Mouse (Mus musculus) adrenal gland, adult 2 months (tissue): Measurements from ENCODE around the gene Galnt7. TPM values are rescaled to one million over a fixed set of nuclear protein-coding genes. Genes with fewer than 3 reads are reported as not detected.

Source experiments
- DNase-seq: peaks from one replicate; pipeline ENCODE4 v3.0.0; 2021
- polyA plus RNA-seq: library from polyadenylated mRNA; depleted of rRNA; stranded (reverse); fragments of >200 nt; gene quantifications from 2 replicates; pipeline ENCODE4 v1.2.3, GENCODE M21; 2012
- total RNA-seq, 2 experiments: library from RNA; stranded (reverse); gene quantifications; 2 replicates each; pipeline ENCODE4 v1.2.3; 2021

Galnt7 gene
- total and polyA plus RNA-seq, 3 experiments, result 0.84 to 12.6 (median 11.0) TPM

GRCm38 (mm10) chr8:57628787-57629664, 23.8 kb downstream of the Galnt7 start:
- DNase-seq, result no peak

- DNase-seq, result no peak
These were observed 24.7 kb downstream of the Galnt7 start for GRCm38 (mm10) chr8:57627946-57628786.

- no peak for DNase-seq
These were observed 28.9 kb downstream of the Galnt7 start for GRCm38 (mm10) chr8:57623955-57624354.

- no peak for DNase-seq
These were observed 29.8 kb downstream of the Galnt7 start for GRCm38 (mm10) chr8:57623051-57623450.

- no peak for DNase-seq
These were observed 35.9 kb downstream of the Galnt7 start for GRCm38 (mm10) chr8:57616965-57617364.

GRCm38 (mm10) chr8:57615016-57615657, 37.7 kb downstream of the Galnt7 start:
- peak; percentile 85 for DNase-seq

- DNase-seq, result peak; percentile 61
These were observed 41.3 kb downstream of the Galnt7 start for GRCm38 (mm10) chr8:57611419-57611977.

GRCm38 (mm10) chr8:57610706-57611418, 42.0 kb downstream of the Galnt7 start:
- peak; percentile 72 for DNase-seq

- no peak for DNase-seq
These were observed 50.3 kb downstream of the Galnt7 start for GRCm38 (mm10) chr8:57602511-57602910.

- DNase-seq, result peak; percentile 91
These were observed 50.8 kb downstream of the Galnt7 start for GRCm38 (mm10) chr8:57601987-57602418.

GRCm38 (mm10) chr8:57599813-57600555, 52.8 kb downstream of the Galnt7 start:
- DNase-seq, result no peak

- no peak for DNase-seq
These were observed 57.0 kb downstream of the Galnt7 start for GRCm38 (mm10) chr8:57595853-57596252.

GRCm38 (mm10) chr8:57594175-57594885, 58.5 kb downstream of the Galnt7 start:
- DNase-seq, result no peak

GRCm38 (mm10) chr8:57592604-57593003, 60.2 kb downstream of the Galnt7 start:
- DNase-seq, result no peak

GRCm38 (mm10) chr8:57591681-57592080, 61.2 kb downstream of the Galnt7 start:
- no peak for DNase-seq

GRCm38 (mm10) chr8:57590015-57590414, 62.8 kb downstream of the Galnt7 start:
- no peak for DNase-seq

- peak; percentile 69 for DNase-seq
These were observed 63.7 kb downstream of the Galnt7 start for GRCm38 (mm10) chr8:57589176-57589575.

- no peak for DNase-seq
These were observed 64.2 kb downstream of the Galnt7 start for GRCm38 (mm10) chr8:57588604-57589003.

GRCm38 (mm10) chr8:57586667-57587066, 66.2 kb downstream of the Galnt7 start:
- DNase-seq, result no peak

- DNase-seq, result no peak
These were observed 67.0 kb downstream of the Galnt7 start for GRCm38 (mm10) chr8:57585831-57586230.
